Mouse (Mus musculus) heart, embryonic 15.5 days (tissue): ENCODE measurements at regions not wholly inside any gene's neighbourhood (a gene's known extent, or its start where the extent isn't known, plus 50 kb on each side); places are given as distances from the start of the nearest gene placed in this dataset.
A peak's percentile ranks its signal among the peaks of the same experiment; 100 is the strongest.

Experiments
- ATAC-seq: fragments of 200-750 bp; cut with Nextera tagmentation; replicated peaks from 2 replicates; pipeline ENCODE4 v1.8.0; 2017; ENCODE audit warnings: low read depth, moderate TSS enrichment; ENCODE audit not compliant: insufficient number of reproducible peaks, insufficient read depth, low FRiP score
- H3K27ac ChIP-seq: fragments of 300-500 bp; sonication (generic); 2 replicates; pipeline ENCODE4 v1.5.1; 2015; ENCODE audit warnings: mild to moderate bottlenecking, inconsistent platforms
- H3K27me3 ChIP-seq: fragments of 300-500 bp; sonication (generic); 2 replicates; pipeline ENCODE4 v1.6.1; 2015; ENCODE audit warnings: inconsistent platforms
- H3K36me3 ChIP-seq: fragments of 300-500 bp; sonication (generic); 2 replicates; pipeline ENCODE4 v1.6.1; 2015; ENCODE audit warnings: mild to moderate bottlenecking, inconsistent platforms
- H3K4me1 ChIP-seq: fragments of 300-500 bp; sonication (generic); replicated peaks from 2 replicates; pipeline ENCODE4 v1.6.1; 2015; ENCODE audit warnings: inconsistent platforms
- H3K4me2 ChIP-seq: fragments of 300-500 bp; sonication (generic); 2 replicates; pipeline ENCODE4 v1.6.1; 2015; ENCODE audit warnings: inconsistent platforms, mild to moderate bottlenecking, moderate library complexity
- H3K4me3 ChIP-seq: fragments of 300-500 bp; sonication (generic); 2 replicates; pipeline ENCODE4 v1.5.1; 2015; ENCODE audit warnings: mild to moderate bottlenecking, inconsistent platforms
- H3K9ac ChIP-seq: fragments of 300-500 bp; sonication (generic); 2 replicates; pipeline ENCODE4 v1.6.1; 2015; ENCODE audit warnings: mild to moderate bottlenecking, inconsistent platforms
- H3K9me3 ChIP-seq: fragments of 300-500 bp; sonication (generic); replicated peaks from 2 replicates; pipeline ENCODE4 v1.6.1; 2016; ENCODE audit warnings: inconsistent platforms
- WGBS: fragments of 180-500 bp; shearing (Covaris S2); methylation state at CpG from one replicate; pipeline ENCODE4 v1.1.7; 2015; ENCODE audit warnings: mixed read lengths; 5-methylcytosine and 5-hydroxymethylcytosine counted together

DNA sequence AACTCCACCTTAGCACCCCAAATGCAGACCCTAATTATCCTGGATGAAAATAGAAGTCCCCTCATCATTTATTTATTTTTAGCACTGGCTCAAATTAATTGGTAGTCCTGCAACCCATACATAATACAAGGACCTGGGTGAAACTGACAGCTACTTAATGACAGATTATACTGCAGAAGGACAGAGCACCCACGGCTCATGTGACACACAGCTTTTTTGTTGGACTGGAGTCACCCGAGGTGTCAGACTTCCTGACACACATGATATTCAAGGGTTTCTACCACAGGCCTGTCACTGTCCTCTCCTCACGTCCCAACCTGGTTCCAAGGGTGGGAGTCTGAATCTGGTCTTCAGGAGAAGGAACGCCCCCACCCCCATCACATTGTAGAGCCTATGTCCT is 156.5 kb downstream of the Kit start:
- no peaks in the 10 kb centered on the region for H3K4me1 ChIP-seq
- no peaks in the 10 kb centered on the region for H3K36me3 ChIP-seq
- no peak for ATAC-seq
- H3K9me3 ChIP-seq: no peaks in the 10 kb centered on the region; the same call in 1 of the 2 replicates
- H3K4me3 ChIP-seq: no peak overlapping the region
- 73% methylated on average over 4 of the region's 4 CpGs for WGBS
- H3K4me2 ChIP-seq: no peak overlapping the region
- no peaks in the 10 kb centered on the region for H3K27me3 ChIP-seq
- H3K9ac ChIP-seq: no peak overlapping the region
- H3K27ac ChIP-seq: no peak overlapping the region

DNA sequence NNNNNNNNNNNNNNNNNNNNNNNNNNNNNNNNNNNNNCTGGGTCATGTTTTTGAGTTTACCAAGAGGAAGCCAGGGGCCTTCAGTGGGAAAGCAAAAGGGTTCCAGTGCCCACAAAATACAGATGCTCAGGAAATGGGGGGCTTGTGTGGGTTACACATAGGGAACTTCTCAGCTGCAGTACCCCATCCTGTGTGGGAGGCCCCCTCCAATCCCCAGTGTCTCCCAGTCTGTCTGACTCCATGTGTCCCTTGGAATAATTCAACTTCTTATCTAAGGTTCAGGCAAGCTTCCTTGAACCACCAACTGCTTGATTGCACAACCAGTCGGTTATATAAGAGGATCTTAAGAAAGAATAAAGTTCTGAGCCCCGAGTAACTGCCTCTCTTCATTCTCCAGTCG is 156.0 kb downstream of the Kit start:
- Histone ChIP-seq H3K4me2 (no peak overlapping the region), H3K9ac (no peak overlapping the region), H3K4me1 (no peaks in the 10 kb centered on the region), H3K4me3 (no peak overlapping the region), H3K27me3 (no peaks in the 10 kb centered on the region), H3K27ac (0 out of 2 replicates have a peak overlapping the region, but pooled peaks have one; percentile 24), H3K9me3 (no peaks in the 10 kb centered on the region), H3K36me3 (no peaks in the 10 kb centered on the region)
- 59% methylated on average over 3 of the region's 3 CpGs for WGBS
- no peak for ATAC-seq

DNA sequence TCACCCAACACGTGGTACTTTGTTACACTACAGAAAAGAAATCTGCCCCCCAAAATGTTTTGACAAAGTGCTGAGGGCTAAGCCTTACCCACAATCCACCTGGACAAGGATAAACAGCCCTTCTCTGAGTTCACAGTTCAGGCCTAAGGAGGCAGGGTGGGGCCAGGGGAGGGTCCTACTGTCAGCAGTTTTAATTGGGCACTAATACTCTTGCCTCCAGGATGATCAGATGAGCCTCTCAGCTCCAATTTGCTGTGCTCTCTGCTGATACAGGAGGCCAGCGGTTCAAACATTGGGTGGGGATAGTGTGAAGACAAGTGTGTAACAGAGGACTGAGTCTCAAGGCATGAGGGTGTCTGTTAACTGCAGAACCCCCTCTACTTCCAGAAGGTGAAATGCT is 146.6 kb downstream of the Kit start:
- Histone ChIP-seq H3K36me3 (no peaks in the 10 kb centered on the region), H3K4me2 (no peak overlapping the region), H3K27me3 (no peaks in the 10 kb centered on the region), H3K4me3 (no peak overlapping the region), H3K9me3 (no peaks in the 10 kb centered on the region), H3K27ac (no peak overlapping the region), H3K4me1 (peaks cover 7% of the 10 kb centered on the region), H3K9ac (no peak overlapping the region)
- no peak for ATAC-seq
- 70% methylated on average over 2 of the region's 2 CpGs for WGBS

DNA sequence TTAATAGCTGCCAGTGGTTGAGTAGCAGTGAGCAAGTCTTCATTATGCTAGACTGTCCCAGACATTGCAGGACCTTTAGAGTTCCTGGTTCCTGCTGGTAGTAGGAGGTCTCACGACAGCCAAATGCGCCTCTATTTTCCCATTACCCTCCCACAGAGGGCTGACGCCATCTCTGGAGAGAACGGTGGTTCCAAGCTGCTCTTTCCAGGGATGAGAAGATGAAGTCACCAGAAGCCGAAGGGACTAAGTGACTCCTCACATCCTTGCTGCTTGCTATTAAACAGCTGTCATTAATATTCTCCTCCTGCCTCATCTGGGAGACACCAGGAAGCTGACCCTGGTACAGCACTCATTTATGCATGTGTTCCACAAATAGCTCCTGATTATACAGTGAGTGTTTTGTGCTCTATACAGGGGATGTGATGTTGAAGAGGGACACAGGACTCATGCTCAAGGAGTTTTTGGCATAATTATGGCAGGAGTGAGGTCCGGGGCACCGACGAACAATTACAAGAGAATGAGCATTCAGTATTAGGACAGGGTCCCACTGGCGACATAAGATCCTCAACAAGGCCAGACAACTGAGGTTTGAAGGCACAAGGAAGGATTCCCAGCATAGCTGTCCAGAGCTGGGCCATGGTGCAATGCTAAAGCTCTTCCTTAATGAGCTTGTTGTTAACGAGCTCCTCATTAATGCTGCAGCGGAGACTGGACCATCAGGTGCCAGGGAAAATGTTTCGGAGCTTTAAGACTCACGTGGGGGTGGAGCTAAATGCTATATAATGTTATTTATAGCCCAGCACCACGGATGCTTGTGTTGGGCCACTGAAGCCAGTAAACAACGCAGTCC is 145.6 kb downstream of the Kit start:
- Histone ChIP-seq H3K27me3 (no peaks in the 10 kb centered on the region), H3K9ac (no peak overlapping the region), H3K36me3 (no peaks in the 10 kb centered on the region), H3K4me2 (no peak overlapping the region), H3K4me1 (peaks cover 7% of the 10 kb centered on the region), H3K9me3 (no peaks in the 10 kb centered on the region), H3K4me3 (no peak overlapping the region), H3K27ac (no peak overlapping the region)
- 71% methylated on average over 15 of the region's 15 CpGs for WGBS
- no peak for ATAC-seq

DNA sequence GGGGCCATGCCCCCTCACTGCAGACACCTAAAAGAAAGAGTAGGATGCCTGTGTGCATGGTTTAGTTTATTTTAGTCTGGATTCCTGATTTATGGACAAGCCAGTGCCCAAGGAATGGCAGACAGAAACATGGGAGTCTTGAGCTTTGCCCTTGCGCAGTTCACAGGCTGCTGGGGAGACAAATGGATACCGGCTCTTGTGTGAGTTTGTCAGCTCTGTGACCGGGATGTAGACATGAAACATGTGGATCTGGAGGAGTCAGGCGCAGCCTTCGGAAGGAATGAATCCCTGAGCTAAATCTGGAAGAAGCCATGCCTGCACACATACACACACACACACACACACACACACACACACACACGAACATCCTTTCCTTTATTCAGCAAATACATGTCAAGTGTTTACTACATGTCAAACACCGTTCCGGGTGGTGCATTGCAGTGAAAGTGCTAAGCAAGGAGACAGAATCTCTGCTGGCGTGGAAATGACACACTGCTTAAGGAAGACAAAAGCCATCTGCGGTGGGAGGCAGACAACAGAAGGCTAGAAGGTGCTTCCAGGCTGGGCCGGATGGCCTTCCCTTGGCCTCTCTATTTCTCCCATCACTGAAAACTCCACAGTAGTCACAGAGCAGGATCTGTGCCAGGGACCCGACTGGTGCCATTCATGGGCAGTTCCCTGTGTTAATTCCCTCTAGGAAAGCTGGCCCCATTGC is 144.0 kb downstream of the Kit start:
- Histone ChIP-seq H3K36me3 (no peaks in the 10 kb centered on the region), H3K4me1 (peaks cover 7% of the 10 kb centered on the region), H3K9ac (no peak overlapping the region), H3K4me3 (no peak overlapping the region), H3K27me3 (no peaks in the 10 kb centered on the region), H3K9me3 (no peaks in the 10 kb centered on the region), H3K4me2 (no peak overlapping the region), H3K27ac (no peak overlapping the region)
- 60% methylated on average over 12 of the region's 12 CpGs for WGBS
- ATAC-seq: no peak
